Mouse (Mus musculus) liver, adult 2 months (tissue): ENCODE data around the gene Hist1h2bp.
"Not testable (repeated sequence)": the region's sequence is repeated elsewhere in the genome, so short reads cannot be mapped to it uniquely, and the experiment has no call there.

Experiments
- CTCF ChIP-seq: fragments of 200-500 bp; IDR thresholded peaks from 2 replicates; pipeline ENCODE4 v1.5.1; 2011; ENCODE audit warnings: low read depth, low read length, control low read depth
- POLR2A ChIP-seq: fragments of 200-500 bp; IDR thresholded peaks from 2 replicates; pipeline ENCODE4 v1.6.1; 2011; ENCODE audit warnings: low read length, control low read depth; ENCODE audit not compliant: insufficient read depth; ENCODE audit errors: extremely low read depth

DNA sequence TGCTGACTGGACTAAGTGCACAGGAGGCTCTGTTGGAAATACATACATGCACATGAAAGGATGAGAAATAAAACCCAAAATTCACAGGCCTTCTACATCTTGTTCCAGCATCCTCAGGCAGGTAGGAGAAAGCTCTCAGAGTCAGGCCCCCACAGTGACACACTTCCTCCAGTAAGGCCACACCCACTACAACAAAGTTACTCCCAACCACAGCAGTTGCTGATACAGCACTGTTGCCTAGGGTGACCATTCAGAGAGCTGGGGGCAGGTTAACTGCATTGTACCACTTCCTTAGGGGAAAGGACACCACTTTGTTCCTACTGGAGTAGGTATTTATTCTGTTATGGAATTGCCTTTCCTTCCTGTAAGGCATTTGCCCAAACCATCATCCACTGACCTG, 9.9 kb downstream of the Hist1h2bp start:
- TF ChIP-seq CTCF, POLR2A: not testable (repeated sequence)
